Mouse (Mus musculus) liver, postnatal 0 days (tissue): ENCODE results near the gene Olfr259.

ENCODE experiments used
- CTCF ChIP-seq: sonication (generic); IDR thresholded peaks from 2 replicates; pipeline ENCODE4 v1.5.1; 2016; ENCODE audit warnings: antibody characterized with exemption, low read depth
- EP300 ChIP-seq: IDR thresholded peaks from 2 replicates; pipeline ENCODE4 v1.6.1; 2016; ENCODE audit warnings: antibody characterized with exemption, low read depth, mild to moderate bottlenecking

- TF ChIP-seq CTCF = no peak
- no peak for TF ChIP-seq EP300
Measured at GRCm38 (mm10) chr2:87114467-87114866, at the start of gene Olfr259.
